Mouse (Mus musculus) forebrain, embryonic 13.5 days (tissue): Measurements from ENCODE around the gene Malsu1. TPM values are rescaled to one million over a fixed set of nuclear protein-coding genes. Genes with fewer than 3 reads are reported as not detected.

ENCODE experiments used
- ATAC-seq: fragments of 200-750 bp; cut with Nextera tagmentation; 2 replicates; pipeline ENCODE4 v1.8.0; 2017
- H3K27ac ChIP-seq: fragments of 300-500 bp; sonication (generic); 2 replicates; pipeline ENCODE4 v1.5.1; 2015; ENCODE audit warnings: inconsistent platforms, mild to moderate bottlenecking, moderate library complexity
- H3K27me3 ChIP-seq: fragments of 300-500 bp; sonication (generic); 2 replicates; pipeline ENCODE4 v1.6.1; 2015; ENCODE audit warnings: mild to moderate bottlenecking, inconsistent platforms
- H3K36me3 ChIP-seq: fragments of 300-500 bp; sonication (generic); 2 replicates; pipeline ENCODE4 v1.6.1; 2015; ENCODE audit warnings: mild to moderate bottlenecking, inconsistent platforms; ENCODE audit not compliant: poor library complexity, severe bottlenecking
- H3K4me1 ChIP-seq: fragments of 300-500 bp; sonication (generic); 2 replicates; pipeline ENCODE4 v1.6.1; 2015; ENCODE audit warnings: inconsistent platforms
- H3K4me2 ChIP-seq: fragments of 300-500 bp; sonication (generic); 2 replicates; pipeline ENCODE4 v1.6.1; 2015; ENCODE audit warnings: inconsistent platforms, mild to moderate bottlenecking, moderate library complexity
- H3K4me3 ChIP-seq: fragments of 300-500 bp; sonication (generic); 2 replicates; pipeline ENCODE4 v1.5.1; 2015; ENCODE audit warnings: mild to moderate bottlenecking, inconsistent platforms
- H3K9ac ChIP-seq: fragments of 300-500 bp; sonication (generic); 2 replicates; pipeline ENCODE4 v1.6.1; 2015; ENCODE audit warnings: mild to moderate bottlenecking, inconsistent platforms
- H3K9me3 ChIP-seq: fragments of 300-500 bp; sonication (generic); replicated peaks from 2 replicates; pipeline ENCODE4 v1.6.1; 2016; ENCODE audit warnings: inconsistent platforms
- WGBS: fragments of 180-500 bp; shearing (Covaris S2); methylation state at CpG from one replicate; pipeline ENCODE4 v1.1.7; 2015; 5-methylcytosine and 5-hydroxymethylcytosine counted together
- polyA plus RNA-seq: library from polyadenylated mRNA; unstranded; fragments of >200 nt; fragmentation: Nextera tagmentation; extraction: Ambion mirVana; gene quantifications from 2 replicates; pipeline ENCODE4 v1.2.1, GENCODE M21; 2015

Gene Malsu1
- polyA plus RNA-seq, 1 experiment from 2014 or later = 74.0 TPM

- Histone ChIP-seq H3K27me3 (no peaks in the 10 kb centered on the region), H3K4me1 (no peaks in the 10 kb centered on the region), H3K4me2 (no peak overlapping the region), H3K9me3 (no peaks in the 10 kb centered on the region), H3K9ac (no peak overlapping the region), H3K27ac (no peak overlapping the region), H3K4me3 (no peak overlapping the region), H3K36me3 (peaks cover 57% of the 10 kb centered on the region)
- 91% methylated on average over 4 of the region's 4 CpGs for WGBS
- ATAC-seq = no peak
Observed at GRCm38 (mm10) chr6:49083008-49083407, 9.4 kb downstream of the Malsu1 start.

GRCm38 (mm10) chr6:49094968-49095367 lies 21.4 kb downstream of the Malsu1 start:
- H3K4me1 ChIP-seq = peaks cover 28% of the 10 kb centered on the region
- H3K4me2 ChIP-seq = no peak overlapping the region
- peaks cover 68% of the 10 kb centered on the region for H3K36me3 ChIP-seq
- no peak overlapping the region for H3K9ac ChIP-seq
- no peaks in the 10 kb centered on the region for H3K27me3 ChIP-seq
- no peak overlapping the region for H3K4me3 ChIP-seq
- no peak overlapping the region for H3K27ac ChIP-seq
- no peak for ATAC-seq
- 92% methylated on average over 10 of the region's 10 CpGs for WGBS
- no peaks in the 10 kb centered on the region for H3K9me3 ChIP-seq

GRCm38 (mm10) chr6:49096421-49096820 lies 22.8 kb downstream of the Malsu1 start:
- WGBS = 88% methylated on average over 7 of the region's 7 CpGs
- ATAC-seq = no peak
- no peak overlapping the region for H3K4me3 ChIP-seq

GRCm38 (mm10) chr6:49096933-49097461 lies 23.4 kb downstream of the Malsu1 start:
- Histone ChIP-seq H3K9ac (no peak overlapping the region), H3K36me3 (peaks cover 56% of the 10 kb centered on the region), H3K9me3 (no peaks in the 10 kb centered on the region), H3K4me3 (no peak overlapping the region), H3K27ac (peak overlapping the region; percentile 60; the same call in 1 of the 2 replicates), H3K4me1 (peaks cover 28% of the 10 kb centered on the region), H3K4me2 (peak overlapping the region; percentile 9; the same call in 1 of the 2 replicates), H3K27me3 (no peaks in the 10 kb centered on the region)
- 33% methylated on average over 13 of the region's 13 CpGs for WGBS
- peak; percentile 71 for ATAC-seq

More at GRCm38 (mm10) chr6:49096421-49096820, 22.8 kb downstream of the Malsu1 start:
- no peaks in the 10 kb centered on the region for H3K27me3 ChIP-seq
- H3K4me1 ChIP-seq = peaks cover 28% of the 10 kb centered on the region
- H3K36me3 ChIP-seq = peaks cover 59% of the 10 kb centered on the region
- no peak overlapping the region for H3K4me2 ChIP-seq
- no peak overlapping the region for H3K9ac ChIP-seq
- no peak overlapping the region for H3K27ac ChIP-seq
- no peaks in the 10 kb centered on the region for H3K9me3 ChIP-seq

GRCm38 (mm10) chr6:49097596-49098110 lies 24.1 kb downstream of the Malsu1 start:
- peak overlapping the region; percentile 60; the same call in 1 of the 2 replicates for H3K27ac ChIP-seq
- peaks cover 56% of the 10 kb centered on the region for H3K36me3 ChIP-seq
- no peak overlapping the region for H3K4me3 ChIP-seq
- H3K27me3 ChIP-seq = no peaks in the 10 kb centered on the region
- ATAC-seq = no peak
- no peak overlapping the region for H3K4me2 ChIP-seq
- H3K9me3 ChIP-seq = no peaks in the 10 kb centered on the region
- 72% methylated on average over 5 of the region's 5 CpGs for WGBS
- H3K4me1 ChIP-seq = peaks cover 28% of the 10 kb centered on the region
- H3K9ac ChIP-seq = no peak overlapping the region

GRCm38 (mm10) chr6:49099086-49099485 lies 25.5 kb downstream of the Malsu1 start:
- H3K9ac ChIP-seq = no peak overlapping the region
- peaks cover 55% of the 10 kb centered on the region for H3K36me3 ChIP-seq

GRCm38 (mm10) chr6:49106746-49107500 lies 33.3 kb downstream of the Malsu1 start:
- Histone ChIP-seq H3K9ac (no peak overlapping the region), H3K27ac (no peak overlapping the region), H3K36me3 (peaks cover 79% of the 10 kb centered on the region), H3K4me1 (no peaks in the 10 kb centered on the region), H3K4me3 (no peak overlapping the region), H3K27me3 (no peaks in the 10 kb centered on the region), H3K4me2 (no peak overlapping the region), H3K9me3 (no peaks in the 10 kb centered on the region)
- no peak for ATAC-seq
- 91% methylated on average over 15 of the region's 15 CpGs for WGBS

More at GRCm38 (mm10) chr6:49099086-49099485, 25.5 kb downstream of the Malsu1 start:
- ATAC-seq = no peak
- no peaks in the 10 kb centered on the region for H3K27me3 ChIP-seq
- H3K4me3 ChIP-seq = no peak overlapping the region
- 90% methylated on average over 1 of the region's 1 CpGs for WGBS
- H3K27ac ChIP-seq = no peak overlapping the region
- H3K9me3 ChIP-seq = no peaks in the 10 kb centered on the region
- no peak overlapping the region for H3K4me2 ChIP-seq
- H3K4me1 ChIP-seq = peaks cover 28% of the 10 kb centered on the region

- Histone ChIP-seq H3K27me3 (no peaks in the 10 kb centered on the region), H3K27ac (no peak overlapping the region), H3K4me1 (no peaks in the 10 kb centered on the region), H3K36me3 (peaks cover 68% of the 10 kb centered on the region), H3K4me2 (no peak overlapping the region), H3K9ac (no peak overlapping the region), H3K9me3 (no peaks in the 10 kb centered on the region), H3K4me3 (no peak overlapping the region)
- no peak for ATAC-seq
- WGBS = 89% methylated on average over 2 of the region's 2 CpGs
Observed at GRCm38 (mm10) chr6:49109196-49109595, 35.6 kb downstream of the Malsu1 start.

GRCm38 (mm10) chr6:49113895-49114294 lies 40.3 kb downstream of the Malsu1 start:
- H3K9me3 ChIP-seq = no peaks in the 10 kb centered on the region
- H3K4me2 ChIP-seq = no peak overlapping the region
- H3K27ac ChIP-seq = no peak overlapping the region
- no peak overlapping the region for H3K4me3 ChIP-seq
- no peak for ATAC-seq
- 95% methylated on average over 7 of the region's 7 CpGs for WGBS
- H3K4me1 ChIP-seq = no peaks in the 10 kb centered on the region; the same call in 1 of the 2 replicates
- H3K9ac ChIP-seq = no peak overlapping the region
- no peaks in the 10 kb centered on the region for H3K27me3 ChIP-seq
- H3K36me3 ChIP-seq = peaks cover 44% of the 10 kb centered on the region

- Histone ChIP-seq H3K27me3 (no peaks in the 10 kb centered on the region), H3K36me3 (peaks cover 40% of the 10 kb centered on the region), H3K4me2 (no peak overlapping the region), H3K9me3 (no peaks in the 10 kb centered on the region), H3K4me3 (no peak overlapping the region), H3K4me1 (peaks cover 2% of the 10 kb centered on the region), H3K9ac (no peak overlapping the region), H3K27ac (no peak overlapping the region)
- ATAC-seq = no peak
- WGBS = 98% methylated on average over 6 of the region's 6 CpGs
Observed at GRCm38 (mm10) chr6:49114457-49114856, 40.9 kb downstream of the Malsu1 start.

- peaks cover 36% of the 10 kb centered on the region for H3K36me3 ChIP-seq
- ATAC-seq = no peak
- WGBS = 85% methylated on average over 5 of the region's 5 CpGs
- H3K27ac ChIP-seq = no peak overlapping the region
- no peak overlapping the region for H3K9ac ChIP-seq
- H3K4me2 ChIP-seq = no peak overlapping the region
- peaks cover 12% of the 10 kb centered on the region for H3K4me1 ChIP-seq
- no peaks in the 10 kb centered on the region for H3K27me3 ChIP-seq
- no peaks in the 10 kb centered on the region for H3K9me3 ChIP-seq
- no peak overlapping the region for H3K4me3 ChIP-seq
Observed at GRCm38 (mm10) chr6:49115550-49115949, 42.0 kb downstream of the Malsu1 start.

- WGBS = 91% methylated on average over 8 of the region's 8 CpGs
- no peak overlapping the region for H3K9ac ChIP-seq
Observed at GRCm38 (mm10) chr6:49116241-49116640, 42.6 kb downstream of the Malsu1 start.

More at GRCm38 (mm10) chr6:49116241-49116640, 42.6 kb downstream of the Malsu1 start:
- no peak for ATAC-seq
- Histone ChIP-seq H3K4me3 (no peak overlapping the region), H3K27ac (no peak overlapping the region), H3K27me3 (no peaks in the 10 kb centered on the region), H3K4me2 (no peak overlapping the region), H3K9me3 (no peaks in the 10 kb centered on the region), H3K36me3 (peaks cover 35% of the 10 kb centered on the region), H3K4me1 (peaks cover 13% of the 10 kb centered on the region)
